Mouse (Mus musculus) left cerebral cortex, adult 18-20 months (tissue): ENCODE results near the gene Tap2. TPM values are rescaled to one million over a fixed set of nuclear protein-coding genes. Genes with fewer than 3 reads are reported as not detected.

Source experiments
- DNase-seq, 2 experiments: peaks; one replicate each; pipeline ENCODE4 v3.0.0; 2021 to 2022; ENCODE audit warnings: low spot score in 2 of 2, mixed read lengths in 1 of 2
- total RNA-seq, 2 experiments: library from RNA; stranded (reverse); gene quantifications; 2 replicates each; pipeline ENCODE4 v1.2.3; 2021

Gene Tap2
- total RNA-seq, 2 experiments from 2014 or later = 10.7 to 11.7 TPM

- DNase-seq = no peak
Observed at GRCm38 (mm10) chr17:34244656-34245055, 41.3 kb downstream of the Tap2 start.

GRCm38 (mm10) chr17:34247047-34247446, 43.7 kb downstream of the Tap2 start:
- no peak for DNase-seq

- no peak for DNase-seq
Observed at GRCm38 (mm10) chr17:34248764-34249163, 45.4 kb downstream of the Tap2 start.

DNA sequence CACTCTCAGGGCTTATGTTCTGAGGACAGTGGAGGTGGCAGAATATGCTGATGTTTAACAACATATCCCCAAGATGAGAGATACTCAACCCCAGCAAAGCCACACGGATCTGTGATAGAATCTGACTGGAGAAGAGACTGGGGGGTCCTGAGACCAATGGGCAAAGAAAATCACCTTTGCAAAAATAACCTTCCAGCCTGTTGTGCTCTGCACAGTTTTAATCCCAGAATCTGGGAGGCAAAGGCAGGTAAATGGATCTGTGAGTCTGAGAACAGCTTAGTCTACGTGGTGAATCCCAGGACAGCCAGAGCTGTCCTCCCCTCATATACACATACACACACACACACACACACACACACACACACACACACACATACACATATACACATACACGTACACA, 46.0 kb downstream of the Tap2 start:
- no peak for DNase-seq

GRCm38 (mm10) chr17:34249878-34250277, 46.6 kb downstream of the Tap2 start:
- peak in 1 of 2 experiments; percentile 33 for DNase-seq

DNA sequence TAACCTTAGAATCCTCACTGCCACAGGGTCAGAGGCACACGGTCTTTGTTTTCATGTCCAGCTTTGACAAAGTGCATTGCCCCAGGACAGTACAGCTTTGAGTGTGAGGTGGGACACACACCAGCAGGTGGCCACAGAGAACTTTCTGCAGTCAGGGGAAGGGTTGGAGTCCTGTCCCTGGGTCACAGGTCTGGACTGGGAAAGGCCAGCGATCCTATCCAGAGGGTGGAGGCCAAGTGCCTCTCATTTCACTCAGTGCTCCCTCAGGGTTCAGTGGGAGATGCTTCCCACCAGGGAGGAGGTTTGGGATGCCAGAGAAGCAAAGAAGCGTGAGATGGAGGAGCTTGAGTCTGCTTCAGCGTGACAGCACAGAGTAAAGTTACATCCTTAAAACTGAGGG, 48.3 kb downstream of the Tap2 start:
- no peak for DNase-seq

DNA sequence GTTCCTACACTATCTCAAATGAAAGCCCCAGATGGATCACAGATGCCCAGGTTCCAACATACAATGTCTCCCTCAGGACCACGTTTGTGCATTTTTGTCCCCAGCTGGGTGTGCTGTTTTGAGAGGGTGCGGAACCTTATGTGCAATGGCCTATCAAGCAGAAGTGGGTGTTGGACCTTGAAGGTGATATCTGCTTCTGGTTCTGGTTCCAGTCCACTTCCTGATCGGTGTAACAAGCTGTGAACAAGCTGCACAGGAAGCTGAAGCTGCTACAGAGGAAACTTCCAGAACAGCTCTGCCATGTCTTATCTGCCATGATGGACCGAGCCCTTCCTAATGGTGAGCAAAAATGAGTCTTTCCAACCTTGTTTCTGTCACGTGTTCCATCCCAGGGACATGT, 53.2 kb downstream of the Tap2 start:
- DNase-seq = no peak

DNA sequence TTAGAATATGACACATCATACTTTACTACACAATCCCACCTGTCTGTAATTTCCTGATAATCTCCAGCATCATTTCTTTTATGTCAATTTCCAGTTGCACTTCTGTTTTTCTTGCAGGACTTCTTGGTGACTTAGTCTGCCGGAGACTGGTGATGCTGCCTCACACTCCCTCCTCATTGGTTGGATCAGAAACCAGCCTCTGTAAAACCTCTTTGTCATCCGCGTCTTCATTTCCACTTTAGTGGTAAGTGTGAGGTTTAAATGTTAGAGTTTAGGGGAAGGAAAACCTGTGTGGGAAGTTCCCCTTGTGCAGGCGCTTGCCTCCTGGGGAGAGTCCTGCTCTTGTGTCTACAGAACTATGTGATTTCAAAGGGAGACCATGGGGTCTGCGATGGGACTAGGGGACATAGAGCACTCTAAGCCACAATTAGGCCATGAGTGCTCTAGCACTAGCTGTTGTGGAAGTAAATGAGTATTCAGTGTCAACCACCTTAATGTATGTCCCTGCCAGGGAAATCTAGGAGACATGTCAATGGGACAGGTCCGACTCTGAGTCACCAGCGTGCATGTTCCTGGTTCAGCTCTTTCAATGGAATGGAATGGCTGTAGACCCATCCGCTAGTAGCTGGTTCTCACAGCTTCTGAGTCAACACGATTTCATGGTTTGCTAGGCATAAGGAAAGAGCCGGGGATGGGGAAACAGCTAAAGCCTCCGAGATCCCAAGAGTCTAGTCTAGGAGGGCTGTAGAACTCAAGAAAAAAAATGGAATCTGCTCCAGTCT, 54.5 kb downstream of the Tap2 start, which contains the start of gene H2-Ab1:
Gene H2-Ab1 (plus strand): TSS at position 96 of the 782 bp plus-strand sequence.
- peak; percentile 78 to 84 for DNase-seq

GRCm38 (mm10) chr17:34260551-34260950, 57.2 kb downstream of the Tap2 start:
- no peak for DNase-seq

DNA sequence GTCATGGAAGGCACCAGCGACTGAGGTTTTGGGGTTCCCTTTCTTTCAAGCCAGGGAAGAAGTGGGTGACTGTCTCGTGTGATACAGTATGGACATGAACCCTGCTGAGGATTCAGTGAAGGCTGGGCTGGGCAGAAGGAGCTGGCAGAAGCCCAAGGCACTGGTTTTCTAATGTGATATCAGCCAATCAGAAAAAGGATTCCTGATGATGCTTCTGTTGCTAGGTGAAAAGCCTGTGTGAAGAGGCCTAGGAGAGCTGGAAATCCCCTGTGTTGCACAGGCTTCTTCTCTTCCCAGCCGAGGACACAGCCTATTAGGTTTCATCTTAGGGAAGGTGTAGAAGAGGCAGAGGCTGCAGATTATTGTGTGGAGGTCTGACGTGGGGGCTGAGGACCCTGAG, 58.2 kb downstream of the Tap2 start:
- peak; percentile 51 to 60 for DNase-seq

- DNase-seq = peak; percentile 60 to 67
Observed at GRCm38 (mm10) chr17:34263068-34263467, 59.7 kb downstream of the Tap2 start.

GRCm38 (mm10) chr17:34263811-34264371, 60.6 kb downstream of the Tap2 start:
- no peak for DNase-seq

DNA sequence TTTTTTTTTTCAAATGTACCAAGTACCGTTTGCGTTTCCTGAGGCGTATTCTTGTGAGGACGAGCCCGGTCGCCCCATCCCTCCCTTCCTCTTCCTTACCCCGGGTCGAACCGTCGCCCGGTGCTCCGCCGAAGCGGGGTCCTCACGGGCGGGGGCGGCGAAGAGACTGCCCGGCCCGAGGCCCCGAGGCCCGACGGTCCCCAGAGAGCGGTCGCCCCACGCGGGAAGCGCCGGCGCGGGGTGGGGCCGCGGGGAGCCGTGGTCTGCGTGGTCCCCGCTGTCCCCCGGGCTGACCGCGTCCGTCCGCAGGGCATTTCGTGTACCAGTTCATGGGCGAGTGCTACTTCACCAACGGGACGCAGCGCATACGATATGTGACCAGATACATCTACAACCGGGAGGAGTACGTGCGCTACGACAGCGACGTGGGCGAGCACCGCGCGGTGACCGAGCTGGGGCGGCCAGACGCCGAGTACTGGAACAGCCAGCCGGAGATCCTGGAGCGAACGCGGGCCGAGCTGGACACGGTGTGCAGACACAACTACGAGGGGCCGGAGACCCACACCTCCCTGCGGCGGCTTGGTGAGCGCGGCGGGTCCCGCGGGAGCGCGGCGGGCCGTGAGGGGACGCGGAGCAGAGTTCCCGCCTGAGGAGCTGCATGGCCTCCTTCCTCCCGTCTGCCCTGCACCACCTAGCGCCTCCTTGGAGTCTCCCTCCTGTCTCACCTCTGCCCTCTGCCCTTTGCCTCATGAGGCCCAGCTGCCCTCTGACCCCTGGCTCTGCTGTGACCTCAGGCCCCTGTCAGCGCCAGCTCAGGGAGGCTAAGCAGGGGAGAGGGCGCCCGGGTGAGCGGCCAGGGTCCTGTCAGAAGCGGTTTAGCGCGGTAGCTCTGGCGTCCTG, 61.4 kb downstream of the Tap2 start:
- peak in 1 of 2 experiments; percentile 7 for DNase-seq

Other genes starting within 250 kb of the Tap2 start
- gene Vps52, start 247.7 kb upstream of the Tap2 start, total RNA-seq = 10 to 100 TPM; 71.1 to 71.2 TPM
- gene Rps18, start 247.5 kb upstream of the Tap2 start, total RNA-seq = 100 to 1,000 TPM; 332 to 337 TPM
- gene H2-K1, start 203.2 kb upstream of the Tap2 start, total RNA-seq = 10 to 100 TPM; 30.9 to 33.6 TPM
- gene Ring1, start 178.8 kb upstream of the Tap2 start, total RNA-seq = 10 to 100 TPM; 31.6 to 34.6 TPM
- 10 to 100 TPM; 39.3 to 43.2 TPM for gene H2-Ke6, start 175.5 kb upstream of the Tap2 start, total RNA-seq
- gene Slc39a7, start 171.8 kb upstream of the Tap2 start, total RNA-seq = 100 to 1,000 TPM in 1 of 2 experiments, 10 to 100 TPM in 1; 96.1 to 101 TPM
- 10 to 100 TPM; 80.6 to 84.1 TPM for gene Rxrb, start 171.7 kb upstream of the Tap2 start, total RNA-seq
- gene Col11a2, start 164.1 kb upstream of the Tap2 start, total RNA-seq = 10 to 100 TPM; 14.5 to 14.6 TPM
- not detected for gene H2-Oa, start 111.2 kb upstream of the Tap2 start, total RNA-seq
- 10 to 100 TPM; 22.3 to 26.5 TPM for gene H2-DMa, start 84.0 kb upstream of the Tap2 start, total RNA-seq
- 100 to 1,000 TPM; 177 to 179 TPM for gene Brd2, start 80.9 kb upstream of the Tap2 start, total RNA-seq
- 1 to 10 TPM; 1.2 to 1.8 TPM for gene H2-DMb2, start 60.2 kb upstream of the Tap2 start, total RNA-seq
- gene H2-DMb1, start 50.5 kb upstream of the Tap2 start, total RNA-seq = 1 to 10 TPM; 2.2 to 2.7 TPM
- 1 to 10 TPM; 3.1 to 3.2 TPM for gene Tap1, start 16.0 kb upstream of the Tap2 start, total RNA-seq
- 1 to 10 TPM; 2.6 to 2.8 TPM for gene Psmb9, start 15.8 kb upstream of the Tap2 start, total RNA-seq
- 1 to 10 TPM; 4.6 to 5.5 TPM for gene Psmb8, start 5.8 kb upstream of the Tap2 start, total RNA-seq
- under 1 TPM; 0.40 to 0.44 TPM for gene H2-Ob, start 35.4 kb downstream of the Tap2 start, total RNA-seq
- 1 to 10 TPM; 3.2 to 5.2 TPM for gene H2-Ab1, start 54.2 kb downstream of the Tap2 start, total RNA-seq
- gene H2-Aa, start 84.3 kb downstream of the Tap2 start, total RNA-seq = 1 to 10 TPM; 4.5 to 5.9 TPM
- gene H2-Eb1, start 102.3 kb downstream of the Tap2 start, total RNA-seq = 1 to 10 TPM; 4.0 to 6.0 TPM
- gene H2-Eb2, start 122.1 kb downstream of the Tap2 start, total RNA-seq = not detected
- gene Btnl2, start 151.3 kb downstream of the Tap2 start, total RNA-seq = under 1 TPM; 0.63 to 0.68 TPM
- not detected for gene Btnl1, start 173.6 kb downstream of the Tap2 start, total RNA-seq
- 1 to 10 TPM; 2.1 to 4.4 TPM for gene BC051142, start 195.3 kb downstream of the Tap2 start, total RNA-seq